Mouse (Mus musculus) liver, embryonic 14.5 days (tissue): ENCODE data around the gene Frem3. TPM values are rescaled to one million over a fixed set of nuclear protein-coding genes. Genes with fewer than 3 reads are reported as not detected.
A peak's percentile ranks its signal among the peaks of the same experiment; 100 is the strongest.
"Not testable (repeated sequence)": the region's sequence is repeated elsewhere in the genome, so short reads cannot be mapped to it uniquely, and the experiment has no call there.

Source experiments
- ATAC-seq: fragments of 200-750 bp; cut with Nextera tagmentation; 2 replicates; pipeline ENCODE4 v1.8.0; 2017; ENCODE audit warnings: moderate number of reproducible peaks, mild to moderate bottlenecking, moderate library complexity; ENCODE audit not compliant: insufficient read depth
- DNase-seq, 3 experiments: peaks; one replicate each; pipeline ENCODE4 v3.0.0-alpha.2; 2012 to 2013; ENCODE audit warnings: low read depth in 3 of 3, low spot score in 3 of 3
- H3K27ac ChIP-seq: fragments of 300-500 bp; sonication (generic); 2 replicates; pipeline ENCODE4 v1.5.1; 2014; ENCODE audit warnings: moderate library complexity, mild to moderate bottlenecking, control low read depth, inconsistent platforms
- H3K27me3 ChIP-seq: fragments of 300-500 bp; sonication (generic); 2 replicates; pipeline ENCODE4 v1.6.1; 2014; ENCODE audit warnings: mild to moderate bottlenecking, low read length, moderate library complexity; ENCODE audit not compliant: control insufficient read depth, insufficient read depth
- H3K36me3 ChIP-seq: fragments of 300-500 bp; sonication (generic); replicated peaks from 2 replicates; pipeline ENCODE4 v1.6.1; 2014; ENCODE audit warnings: low read depth; ENCODE audit not compliant: control insufficient read depth, insufficient read depth
- H3K4me1 ChIP-seq, 2 experiments: fragments of 200-500 bp in 1 of 2; fragments of 300-500 bp in 1 of 2; sonication (generic) in 1 of 2; replicated peaks; 2 replicates each; pipeline ENCODE4 v1.6.1; 2012 to 2014; ENCODE audit warnings: antibody characterized with exemption in 1 of 2, inconsistent platforms in 1 of 2, low read length in 1 of 2; ENCODE audit not compliant: control insufficient read depth in 2 of 2, insufficient read depth in 2 of 2
- H3K4me2 ChIP-seq: fragments of 300-500 bp; sonication (generic); 2 replicates; pipeline ENCODE4 v1.6.1; 2014; ENCODE audit warnings: low read depth, mild to moderate bottlenecking, control low read depth, moderate library complexity
- H3K4me3 ChIP-seq, 2 experiments: fragments of 200-500 bp in 1 of 2; fragments of 300-500 bp in 1 of 2; sonication (generic) in 1 of 2; 2 replicates each; pipeline ENCODE4 v1.5.1; 2012 to 2014; ENCODE audit warnings: low read depth in 2 of 2, low read length in 2 of 2, mild to moderate bottlenecking in 2 of 2, control low read depth in 1 of 2, inconsistent platforms in 1 of 2, moderate library complexity in 1 of 2; ENCODE audit not compliant: insufficient read depth in 1 of 2
- H3K9ac ChIP-seq: fragments of 300-500 bp; sonication (generic); replicated peaks from 2 replicates; pipeline ENCODE4 v1.6.1; 2014; ENCODE audit warnings: mild to moderate bottlenecking, control low read depth, moderate library complexity
- H3K9me3 ChIP-seq: fragments of 300-500 bp; sonication (generic); 2 replicates; pipeline ENCODE4 v1.6.1; 2016; ENCODE audit warnings: low read length, mixed read lengths; ENCODE audit not compliant: control insufficient read depth
- CTCF ChIP-seq: IDR thresholded peaks from 2 replicates; pipeline ENCODE4 v1.5.1; 2016; ENCODE audit warnings: antibody characterized with exemption, low read depth, control low read depth
- EP300 ChIP-seq: IDR thresholded peaks from 2 replicates; pipeline ENCODE4 v1.6.1; 2016; ENCODE audit warnings: antibody characterized with exemption, low read depth
- WGBS: fragments of 180-500 bp; shearing (Covaris S2); extraction: QIAGEN DNeasy Blood & Tissue Kit; methylation state at CpG from one replicate; pipeline ENCODE4 v1.1.7; 2014; ENCODE audit not compliant: insufficient replicate concordance; 5-methylcytosine and 5-hydroxymethylcytosine counted together
- polyA plus RNA-seq, 2 experiments: library from polyadenylated mRNA; depleted of rRNA in 1 of 2; stranded (reverse) in 1 of 2; unstranded in 1 of 2; fragments of >200 nt; fragmentation: Nextera tagmentation in 1 of 2; extraction: Ambion mirVana in 1 of 2; gene quantifications; 2 replicates each; pipeline versions ENCODE4 v1.2.1 to v1.2.3; 2012 to 2014

The Frem3 gene
- polyA plus RNA-seq, 2 experiments, result 0.09 to 0.13 TPM

- H3K27me3 ChIP-seq, result no peaks in the 10 kb centered on the region
- ATAC-seq (peak; percentile 50), DNase-seq (peak; percentile 36 to 40 (median 37))
- under 1% methylated on average over 76 of the region's 84 CpGs for WGBS
- peak overlapping the region; percentile 97 for H3K4me2 ChIP-seq
- H3K9ac ChIP-seq, result peak overlapping the region; percentile 97
- peak overlapping the region; percentile 78 to 99 for H3K4me3 ChIP-seq
- TF ChIP-seq EP300 (no peak), CTCF (no peak)
- peaks cover 0 to 7% of the 10 kb centered on the region in 2 experiments; a peak in 3 of 4 replicates for H3K4me1 ChIP-seq
- H3K36me3 ChIP-seq, result peaks cover 18% of the 10 kb centered on the region
- H3K9me3 ChIP-seq, result no peaks in the 10 kb centered on the region
- peak overlapping the region; percentile 97 for H3K27ac ChIP-seq
Observed at GRCm38 (mm10) chr8:80738388-80739154, 127.7 kb downstream of the Frem3 start.

GRCm38 (mm10) chr8:80739155-80739924 is 128.5 kb downstream of the Frem3 start, which contains the start of gene Smarca5:
Gene Smarca5, minus strand, starts transcription at chr8:80739497.
- Histone ChIP-seq H3K4me3 (peak within 1 kb of the TSS; percentile 78 to 99), H3K27ac (peak within 1 kb of the TSS; percentile 97), H3K36me3 (peaks cover 12% of the 10 kb centered on the region; the same call in 1 of the 2 replicates), H3K9ac (peak within 1 kb of the TSS; percentile 97), H3K4me2 (peak within 1 kb of the TSS; percentile 97)
- H3K9me3 ChIP-seq, H3K27me3 ChIP-seq, H3K4me1 ChIP-seq: not testable (repeated sequence)
- peak; percentile 96 for ATAC-seq
- DNase-seq, result peak; percentile 80 to 87 (median 82)
- TF ChIP-seq EP300 (0 out of 2 replicates have a peak, but pooled peaks have one; percentile 24), CTCF (peak; percentile 38; the same call in 1 of the 2 replicates)
- under 1% methylated on average over 74 of the region's 91 CpGs for WGBS

GRCm38 (mm10) chr8:80739932-80740331 is 129.1 kb downstream of the Frem3 start:
- peak overlapping the region; percentile 84 for H3K9ac ChIP-seq
- 11% methylated on average over 14 of the region's 14 CpGs for WGBS
- no peak for DNase-seq
- TF ChIP-seq CTCF (no peak), EP300 (no peak)
- no peaks in the 10 kb centered on the region for H3K27me3 ChIP-seq
- H3K4me1 ChIP-seq, result peaks cover 0 to 7% of the 10 kb centered on the region in 2 experiments; a peak in 3 of 4 replicates
- peaks cover 10% of the 10 kb centered on the region; the same call in 1 of the 2 replicates for H3K36me3 ChIP-seq
- peak overlapping the region; percentile 86 for H3K4me2 ChIP-seq
- H3K4me3 ChIP-seq, result peak overlapping the region; percentile 66 to 99
- ATAC-seq, result peak; percentile 48
- H3K9me3 ChIP-seq, result no peaks in the 10 kb centered on the region
- peak overlapping the region; percentile 97 for H3K27ac ChIP-seq

Other genes starting within 250 kb of the Frem3 start
- gene Gypa, start 117.3 kb upstream of the Frem3 start, polyA plus RNA-seq (2012; rRNA removed), result 349 and 449 TPM in 2 replicates
- gene Gypa, start 117.3 kb upstream of the Frem3 start, polyA plus RNA-seq (2014; fragmentation: Nextera tagmentation; extraction: Ambion mirVana), result 691 and 694 TPM in 2 replicates
- gene Smarca5, start 128.4 kb downstream of the Frem3 start, polyA plus RNA-seq (2012; rRNA removed), result 6.9 and 15.2 TPM in 2 replicates
- 47.5 and 55.9 TPM in 2 replicates for gene Smarca5, start 128.4 kb downstream of the Frem3 start, polyA plus RNA-seq (2014; fragmentation: Nextera tagmentation; extraction: Ambion mirVana)